Mouse (Mus musculus) megakaryocyte progenitor cell, adult 5-6 weeks (primary cell): ENCODE measurements around the gene Pfkfb3. TPM values are rescaled to one million over a fixed set of nuclear protein-coding genes. Genes with fewer than 3 reads are reported as not detected.

ENCODE experiments used
- ATAC-seq: replicated peaks from 2 replicates; pipeline ENCODE4 v1.8.0; 2016; ENCODE audit warnings: mild to moderate bottlenecking, moderate TSS enrichment, inconsistent platforms; ENCODE audit not compliant: poor library complexity
- total RNA-seq, 2 experiments: library from RNA; stranded (forward) in 1 of 2; stranded (reverse) in 1 of 2; fragments of 157-497, 149-512 nt in 1 of 2; fragments of 200-1000 nt in 1 of 2; gene quantifications; 2 replicates each; pipeline versions ENCODE4 v1.2.3 to v1.2.4; 2015 to 2017

Pfkfb3 gene
- total RNA-seq, 2 experiments from 2014 or later, result 40.9 to 48.2 TPM

GRCm38 (mm10) chr2:11503736-11504135 lies 50.1 kb downstream of the Pfkfb3 start:
- ATAC-seq, result no peak

- peak; percentile 29 for ATAC-seq
Measured at GRCm38 (mm10) chr2:11502901-11503431, 50.9 kb downstream of the Pfkfb3 start.

- 0 out of 2 replicates have a peak, but pooled peaks have one; percentile 1 for ATAC-seq
Measured at GRCm38 (mm10) chr2:11502255-11502765, 51.6 kb downstream of the Pfkfb3 start.

- ATAC-seq, result peak; percentile 78
Measured at GRCm38 (mm10) chr2:11501301-11502254, 52.3 kb downstream of the Pfkfb3 start.

- no peak for ATAC-seq
Measured at GRCm38 (mm10) chr2:11500666-11501065, 53.2 kb downstream of the Pfkfb3 start.

- ATAC-seq, result peak; percentile 69
Measured at GRCm38 (mm10) chr2:11496601-11497031, 57.3 kb downstream of the Pfkfb3 start.

- ATAC-seq, result no peak
Measured at GRCm38 (mm10) chr2:11494841-11495255, 59.0 kb downstream of the Pfkfb3 start.

- no peak for ATAC-seq
Measured at GRCm38 (mm10) chr2:11492855-11493254, 61.0 kb downstream of the Pfkfb3 start.

GRCm38 (mm10) chr2:11491471-11491870 lies 62.4 kb downstream of the Pfkfb3 start:
- ATAC-seq, result no peak

GRCm38 (mm10) chr2:11490554-11490953 lies 63.3 kb downstream of the Pfkfb3 start:
- 0 out of 2 replicates have a peak, but pooled peaks have one; percentile 23 for ATAC-seq

GRCm38 (mm10) chr2:11483226-11483625 lies 70.7 kb downstream of the Pfkfb3 start:
- ATAC-seq, result no peak

GRCm38 (mm10) chr2:11482364-11482763 lies 71.5 kb downstream of the Pfkfb3 start:
- no peak for ATAC-seq

- no peak for ATAC-seq
Measured at GRCm38 (mm10) chr2:11478960-11479359, 74.9 kb downstream of the Pfkfb3 start.

GRCm38 (mm10) chr2:11475316-11475715 lies 78.6 kb downstream of the Pfkfb3 start:
- no peak for ATAC-seq

GRCm38 (mm10) chr2:11464661-11465099 lies 89.2 kb downstream of the Pfkfb3 start:
- ATAC-seq, result no peak

GRCm38 (mm10) chr2:11460976-11461375 lies 92.9 kb downstream of the Pfkfb3 start:
- ATAC-seq, result no peak

- ATAC-seq, result no peak
Measured at GRCm38 (mm10) chr2:11458494-11458893, 95.4 kb downstream of the Pfkfb3 start.

- no peak for ATAC-seq
Measured at GRCm38 (mm10) chr2:11457904-11458303, 96.0 kb downstream of the Pfkfb3 start.

GRCm38 (mm10) chr2:11448711-11449110 lies 105.2 kb downstream of the Pfkfb3 start:
- ATAC-seq, result no peak

- ATAC-seq, result no peak
Measured at GRCm38 (mm10) chr2:11447865-11448264, 106.0 kb downstream of the Pfkfb3 start.

GRCm38 (mm10) chr2:11445722-11446121 lies 108.2 kb downstream of the Pfkfb3 start:
- no peak for ATAC-seq

- peak; percentile 94 for ATAC-seq
Measured at GRCm38 (mm10) chr2:11441864-11442263, 112.0 kb downstream of the Pfkfb3 start.
